Mouse (Mus musculus) forebrain, postnatal 0 days (tissue): ENCODE measurements around the gene Rhox3a2. TPM values are rescaled to one million over a fixed set of nuclear protein-coding genes. Genes with fewer than 3 reads are reported as not detected.
"Not testable (repeated sequence)": the region's sequence is repeated elsewhere in the genome, so short reads cannot be mapped to it uniquely, and the experiment has no call there.

Experiments
- ATAC-seq: fragments of 200-750 bp; cut with Nextera tagmentation; 2 replicates; pipeline ENCODE4 v1.8.0; 2017; ENCODE audit warnings: mild to moderate bottlenecking, moderate library complexity
- DNase-seq: peaks from one replicate; pipeline ENCODE4 v3.0.0-alpha.2; 2015
- H3K27ac ChIP-seq: fragments of 300-500 bp; sonication (generic); 2 replicates; pipeline ENCODE4 v1.5.1; 2014; ENCODE audit warnings: low read depth, mild to moderate bottlenecking, antibody characterized with exemption, low read length, moderate library complexity, mixed read lengths
- H3K27me3 ChIP-seq: fragments of 300-500 bp; sonication (generic); 2 replicates; pipeline ENCODE4 v1.6.1; 2014; ENCODE audit warnings: mild to moderate bottlenecking, low read length, mixed read lengths; ENCODE audit not compliant: insufficient read depth
- H3K36me3 ChIP-seq: fragments of 300-500 bp; sonication (generic); 2 replicates; pipeline ENCODE4 v1.6.1; 2014; ENCODE audit warnings: mild to moderate bottlenecking, moderate library complexity; ENCODE audit not compliant: insufficient read depth
- H3K4me1 ChIP-seq: fragments of 300-500 bp; sonication (generic); 2 replicates; pipeline ENCODE4 v1.6.1; 2014; ENCODE audit warnings: antibody characterized with exemption; ENCODE audit not compliant: insufficient read depth
- H3K4me2 ChIP-seq: fragments of 300-500 bp; sonication (generic); 2 replicates; pipeline ENCODE4 v1.6.1; 2014; ENCODE audit warnings: low read depth, mild to moderate bottlenecking, moderate library complexity
- H3K4me3 ChIP-seq: fragments of 300-500 bp; sonication (generic); 2 replicates; pipeline ENCODE4 v1.5.1; 2014; ENCODE audit warnings: low read depth, low read length, mixed read lengths
- H3K9ac ChIP-seq: fragments of 300-500 bp; sonication (generic); 2 replicates; pipeline ENCODE4 v1.6.1; 2014; ENCODE audit warnings: mild to moderate bottlenecking
- H3K9me3 ChIP-seq: fragments of 300-500 bp; sonication (generic); 2 replicates; pipeline ENCODE4 v1.6.1; 2016; ENCODE audit warnings: low read length
- WGBS: fragments of 180-500 bp; shearing (Covaris S2); extraction: QIAGEN DNeasy Blood & Tissue Kit; methylation state at CpG from one replicate; pipeline ENCODE4 v1.1.7; 2014; 5-methylcytosine and 5-hydroxymethylcytosine counted together
- polyA plus RNA-seq: library from polyadenylated mRNA; unstranded; fragments of >200 nt; fragmentation: Nextera tagmentation; extraction: Ambion mirVana; gene quantifications from 2 replicates; pipeline ENCODE4 v1.2.1, GENCODE M21; 2015
- total RNA-seq: library from RNA; depleted of rRNA; stranded (reverse); fragments of >200 nt; gene quantifications from 2 replicates; pipeline ENCODE4 v1.2.3, GENCODE M21; 2014; rRNA removed

Rhox3a2 gene
- total RNA-seq (not detected in 2 replicates), polyA plus RNA-seq (not detected in 2 replicates)

GRCm38 (mm10) chrX:37379728-37380127 is at the start of gene Rhox3a2:
Rhox3a2 (plus strand) TSS chrX:37380028.
- not testable (repeated sequence) for H3K27ac ChIP-seq, H3K4me1 ChIP-seq, ATAC-seq, H3K9ac ChIP-seq, H3K27me3 ChIP-seq, H3K4me3 ChIP-seq, H3K9me3 ChIP-seq, H3K4me2 ChIP-seq, H3K36me3 ChIP-seq, DNase-seq
- no CpG with 5 or more reads among the region's 1 CpGs for WGBS

GRCm38 (mm10) chrX:37390548-37390947 is 10.7 kb downstream of the Rhox3a2 start, which contains the start of gene Rhox4a2:
Rhox4a2 (plus strand) TSS chrX:37390848.
- H3K36me3 ChIP-seq, H3K27me3 ChIP-seq, ATAC-seq, H3K27ac ChIP-seq, H3K9me3 ChIP-seq, H3K4me2 ChIP-seq, DNase-seq, H3K4me1 ChIP-seq, H3K4me3 ChIP-seq, H3K9ac ChIP-seq: not testable (repeated sequence)
- WGBS, result 96% methylated on average over 8 of the region's 16 CpGs

DNA sequence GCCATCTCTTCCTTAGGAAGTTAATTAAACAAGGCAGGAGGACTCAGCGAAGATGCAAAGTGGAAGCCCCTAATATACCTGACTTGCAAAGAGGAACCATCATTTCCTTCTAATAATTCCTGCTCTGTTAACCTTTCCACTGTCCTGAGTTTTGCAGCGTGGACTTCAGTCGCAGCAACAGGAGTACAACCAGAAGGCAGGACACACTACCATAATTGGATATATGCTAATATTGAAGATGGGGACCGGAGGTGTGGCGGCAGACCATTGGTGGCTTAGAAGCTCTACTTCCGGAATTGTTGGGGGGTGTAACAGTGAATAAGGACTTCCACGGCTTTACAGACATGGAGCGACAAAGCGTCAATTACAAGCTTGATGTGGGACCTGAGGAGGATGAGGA is 31.9 kb downstream of the Rhox3a2 start, which contains the start of gene Rhox2b:
TSS of gene Rhox2b (plus strand) at position 301 of the 400 bp plus-strand sequence.
- not testable (repeated sequence) for ATAC-seq, H3K9ac ChIP-seq, H3K4me3 ChIP-seq, H3K36me3 ChIP-seq, H3K27ac ChIP-seq, H3K27me3 ChIP-seq, H3K9me3 ChIP-seq, H3K4me2 ChIP-seq, DNase-seq, H3K4me1 ChIP-seq
- no CpG with 5 or more reads among the region's 9 CpGs for WGBS

DNA sequence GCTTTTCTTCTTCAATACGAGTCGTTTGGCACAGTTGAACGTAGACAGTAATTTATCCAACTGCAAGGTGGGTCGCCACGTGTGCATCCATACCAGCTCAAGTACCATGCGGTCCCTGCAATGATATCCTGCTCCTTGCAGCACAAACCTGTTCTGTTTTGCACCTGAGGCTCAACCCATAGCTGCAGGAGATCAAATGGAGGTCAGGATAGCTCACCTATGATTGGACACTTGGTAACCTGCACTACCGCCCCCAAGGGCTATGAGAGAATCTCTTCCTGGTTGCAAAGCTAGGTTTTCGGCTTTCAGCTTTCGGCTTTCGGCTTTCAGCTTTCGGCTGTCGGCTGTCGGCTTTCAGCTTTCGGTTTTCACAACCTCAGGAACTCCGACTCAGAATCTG is 52.4 kb downstream of the Rhox3a2 start, which contains the start of gene Rhox4b:
TSS of gene Rhox4b (plus strand) at position 301 of the 400 bp plus-strand sequence.
- H3K4me2 ChIP-seq, H3K36me3 ChIP-seq, H3K27me3 ChIP-seq, DNase-seq, ATAC-seq, H3K4me1 ChIP-seq, H3K9ac ChIP-seq, H3K4me3 ChIP-seq, H3K27ac ChIP-seq, H3K9me3 ChIP-seq: not testable (repeated sequence)
- WGBS, result 89% methylated on average over 14 of the region's 15 CpGs

Other genes starting within 250 kb of the Rhox3a2 start
- 0.31 and 0.48 TPM in 2 replicates for gene Akap14, start 211.2 kb upstream of the Rhox3a2 start, total RNA-seq
- gene Akap14, start 211.2 kb upstream of the Rhox3a2 start, polyA plus RNA-seq, result 0.18 and 0.58 TPM in 2 replicates
- 189 and 244 TPM in 2 replicates for gene Ndufa1, start 188.9 kb upstream of the Rhox3a2 start, total RNA-seq
- gene Ndufa1, start 188.9 kb upstream of the Rhox3a2 start, polyA plus RNA-seq, result 644 and 741 TPM in 2 replicates
- gene Rnf113a1, start 188.8 kb upstream of the Rhox3a2 start, total RNA-seq, result 4.2 and 7.8 TPM in 2 replicates
- 22.9 and 24.0 TPM in 2 replicates for gene Rnf113a1, start 188.8 kb upstream of the Rhox3a2 start, polyA plus RNA-seq
- not detected in 2 replicates for gene Gm9, start 169.0 kb upstream of the Rhox3a2 start, total RNA-seq
- not detected in 2 replicates for gene Gm9, start 169.0 kb upstream of the Rhox3a2 start, polyA plus RNA-seq
- gene Rhox1, start 157.8 kb upstream of the Rhox3a2 start, total RNA-seq, result not detected in 2 replicates
- not detected in 2 replicates for gene Rhox1, start 157.8 kb upstream of the Rhox3a2 start, polyA plus RNA-seq
- gene Rhox2a, start 135.1 kb upstream of the Rhox3a2 start, total RNA-seq, result not detected in 2 replicates
- gene Rhox2a, start 135.1 kb upstream of the Rhox3a2 start, polyA plus RNA-seq, result not detected in 2 replicates
- gene Rhox3a, start 130.1 kb upstream of the Rhox3a2 start, total RNA-seq, result not detected in 2 replicates
- not detected in 2 replicates for gene Rhox3a, start 130.1 kb upstream of the Rhox3a2 start, polyA plus RNA-seq
- gene Rhox4a, start 114.7 kb upstream of the Rhox3a2 start, total RNA-seq, result not detected in 2 replicates
- not detected in 2 replicates for gene Rhox4a, start 114.7 kb upstream of the Rhox3a2 start, polyA plus RNA-seq
- gene Rhox4a2, start 10.8 kb downstream of the Rhox3a2 start, total RNA-seq, result not detected in 2 replicates
- gene Rhox4a2, start 10.8 kb downstream of the Rhox3a2 start, polyA plus RNA-seq, result not detected in 2 replicates
- gene Rhox2b, start 32.0 kb downstream of the Rhox3a2 start, total RNA-seq, result not detected in 2 replicates
- gene Rhox2b, start 32.0 kb downstream of the Rhox3a2 start, polyA plus RNA-seq, result not detected in 2 replicates
- gene Rhox4b, start 52.5 kb downstream of the Rhox3a2 start, total RNA-seq, result not detected in 2 replicates
- not detected in 2 replicates for gene Rhox4b, start 52.5 kb downstream of the Rhox3a2 start, polyA plus RNA-seq
- gene Rhox2c, start 73.7 kb downstream of the Rhox3a2 start, total RNA-seq, result not detected in 2 replicates
- gene Rhox2c, start 73.7 kb downstream of the Rhox3a2 start, polyA plus RNA-seq, result not detected in 2 replicates
- gene Rhox3c, start 78.6 kb downstream of the Rhox3a2 start, total RNA-seq, result not detected in 2 replicates
- gene Rhox3c, start 78.6 kb downstream of the Rhox3a2 start, polyA plus RNA-seq, result not detected in 2 replicates
- not detected in 2 replicates for gene Rhox4c, start 100.3 kb downstream of the Rhox3a2 start, total RNA-seq
- not detected in 2 replicates for gene Rhox4c, start 100.3 kb downstream of the Rhox3a2 start, polyA plus RNA-seq
- not detected in 2 replicates for gene Rhox2d, start 113.4 kb downstream of the Rhox3a2 start, total RNA-seq
- gene Rhox2d, start 113.4 kb downstream of the Rhox3a2 start, polyA plus RNA-seq, result not detected in 2 replicates
- not detected in 2 replicates for gene Rhox4d, start 134.3 kb downstream of the Rhox3a2 start, total RNA-seq
- gene Rhox4d, start 134.3 kb downstream of the Rhox3a2 start, polyA plus RNA-seq, result not detected in 2 replicates
- not detected in 2 replicates for gene Rhox2e, start 150.4 kb downstream of the Rhox3a2 start, total RNA-seq
- not detected in 2 replicates for gene Rhox2e, start 150.4 kb downstream of the Rhox3a2 start, polyA plus RNA-seq
- gene Rhox3e, start 162.0 kb downstream of the Rhox3a2 start, total RNA-seq, result not detected in 2 replicates
- gene Rhox3e, start 162.0 kb downstream of the Rhox3a2 start, polyA plus RNA-seq, result not detected in 2 replicates
- not detected in 2 replicates for gene Rhox4e, start 177.4 kb downstream of the Rhox3a2 start, total RNA-seq
- gene Rhox4e, start 177.4 kb downstream of the Rhox3a2 start, polyA plus RNA-seq, result not detected in 2 replicates
- gene Rhox2f, start 191.4 kb downstream of the Rhox3a2 start, total RNA-seq, result not detected in 2 replicates
- gene Rhox2f, start 191.4 kb downstream of the Rhox3a2 start, polyA plus RNA-seq, result not detected in 2 replicates
- gene Rhox3f, start 201.0 kb downstream of the Rhox3a2 start, total RNA-seq, result not detected in 2 replicates
- not detected in 2 replicates for gene Rhox3f, start 201.0 kb downstream of the Rhox3a2 start, polyA plus RNA-seq
- gene Rhox4f, start 227.7 kb downstream of the Rhox3a2 start, total RNA-seq, result not detected in 2 replicates
- not detected in 2 replicates for gene Rhox4f, start 227.7 kb downstream of the Rhox3a2 start, polyA plus RNA-seq
- gene Rhox3g, start 248.6 kb downstream of the Rhox3a2 start, total RNA-seq, result not detected in 2 replicates
- not detected in 2 replicates for gene Rhox3g, start 248.6 kb downstream of the Rhox3a2 start, polyA plus RNA-seq